Mouse (Mus musculus): ENCODE results near the gene Pola2. TPM values are rescaled to one million over a fixed set of nuclear protein-coding genes. Genes with fewer than 3 reads are reported as not detected.

The Pola2 gene
- polyA plus RNA-seq, 1 experiment: 33.8 TPM

DNA sequence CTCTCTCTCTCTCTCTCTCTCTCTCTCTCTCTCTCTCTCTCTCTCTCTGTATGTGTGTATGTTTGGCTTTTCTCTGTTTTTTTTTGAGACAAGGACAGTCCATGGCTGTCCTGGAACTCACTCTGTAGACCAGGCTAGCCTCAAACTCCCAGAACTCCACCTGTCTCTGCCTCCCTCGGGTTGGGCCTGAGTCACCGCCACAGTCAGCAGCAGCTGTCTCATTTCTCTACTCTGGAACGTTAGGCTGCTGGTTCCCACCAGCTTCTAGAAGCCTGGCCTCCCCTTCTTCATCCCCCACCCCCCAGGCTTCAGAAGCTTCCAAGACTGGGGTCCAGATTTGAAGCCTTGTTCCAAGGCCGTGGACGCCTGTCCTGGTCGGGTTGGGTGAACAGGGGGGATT lies 25.6 kb upstream of the Pola2 start:
- no peak for DNase-seq (ENCODE audit: low read depth)
- no peak for TF ChIP-seq POLR2A (IDR thresholded peaks at IDR 0.05; ENCODE audit: borderline replicate concordance, extremely low read depth, insufficient read depth, insufficient read length, poor library complexity, severe bottlenecking)
- TF ChIP-seq CTCF (IDR thresholded peaks at IDR 0.05; ENCODE audit: borderline replicate concordance, extremely low read depth, insufficient read depth, insufficient read length): no peak

DNA sequence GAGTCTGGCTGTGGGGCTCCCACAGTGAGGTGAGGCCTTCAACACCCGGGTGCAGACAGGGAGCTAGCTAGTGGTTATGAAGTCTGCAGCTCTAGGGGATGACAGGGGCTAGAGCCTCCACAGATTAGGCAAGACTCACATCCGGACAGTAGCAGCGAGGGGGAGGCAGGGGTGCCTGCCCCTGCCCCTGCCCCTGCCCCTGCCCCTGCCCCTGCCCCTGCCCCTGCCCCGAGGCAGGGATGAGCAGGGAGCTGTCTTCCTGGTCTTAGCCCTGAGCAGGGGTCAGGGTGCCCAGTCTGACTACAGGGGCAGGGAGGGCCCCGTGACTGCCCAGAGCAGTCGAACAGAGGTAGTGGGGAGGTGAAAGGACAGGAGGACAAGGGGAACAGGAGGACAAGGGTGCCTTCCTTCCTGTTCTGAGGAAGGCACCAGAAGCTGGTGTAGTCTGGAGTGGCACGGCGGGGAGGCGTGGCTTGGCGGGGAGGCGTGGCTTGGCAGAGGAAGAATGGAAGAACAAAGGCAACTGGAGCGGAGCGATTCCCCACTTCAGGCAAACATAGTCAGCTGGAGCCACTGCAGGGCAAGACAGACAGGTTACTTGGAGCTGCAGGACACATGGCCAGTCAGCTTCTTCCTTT lies 24.9 kb upstream of the Pola2 start:
- peak; percentile 36; the same call in 1 of the 2 replicates for TF ChIP-seq POLR2A (IDR thresholded peaks at IDR 0.05; ENCODE audit: borderline replicate concordance, extremely low read depth, insufficient read depth, insufficient read length, poor library complexity, severe bottlenecking)
- TF ChIP-seq CTCF (IDR thresholded peaks at IDR 0.05; ENCODE audit: borderline replicate concordance, extremely low read depth, insufficient read depth, insufficient read length): no peak
- peak; percentile 92 for DNase-seq (ENCODE audit: low read depth)

DNA sequence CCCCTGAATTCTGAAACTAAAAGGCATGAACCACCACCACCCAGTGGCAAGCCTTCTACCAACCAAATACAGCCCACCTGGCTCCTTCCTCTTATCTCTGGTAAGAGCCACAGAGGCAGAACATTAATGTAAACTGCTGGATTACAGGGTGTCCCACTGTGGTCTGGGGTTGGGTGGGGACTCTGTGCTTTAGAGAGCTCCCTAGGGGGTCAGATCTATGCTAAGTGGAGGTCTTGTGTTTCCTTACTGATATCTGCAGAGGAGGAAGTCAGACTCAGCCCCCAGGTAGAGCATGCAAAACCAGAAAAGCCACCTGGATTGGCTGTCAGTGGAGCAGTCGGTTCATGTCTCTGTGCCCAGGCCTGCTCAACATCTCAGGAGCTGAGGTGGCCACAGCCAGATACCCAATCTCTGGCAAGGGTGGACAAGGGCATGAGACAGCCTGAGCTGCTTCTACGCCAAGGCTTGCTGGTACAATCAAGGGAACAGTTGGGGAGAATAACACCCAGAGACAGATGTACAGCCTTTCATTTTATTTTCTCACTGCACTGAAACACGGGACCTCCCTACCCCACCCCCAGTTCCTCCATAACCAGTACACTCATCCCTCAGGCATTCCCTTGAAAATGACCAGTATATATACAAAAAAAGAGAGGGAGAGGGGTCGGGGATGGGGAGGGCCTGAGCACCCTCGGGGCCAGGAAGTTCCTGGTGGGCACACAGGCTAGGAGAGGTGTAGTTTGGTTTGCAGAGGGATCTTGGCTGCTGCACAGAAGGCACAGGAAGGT lies 24.2 kb upstream of the Pola2 start:
- TF ChIP-seq CTCF (IDR thresholded peaks at IDR 0.05; ENCODE audit: borderline replicate concordance, extremely low read depth, insufficient read depth, insufficient read length): no peak
- TF ChIP-seq POLR2A (IDR thresholded peaks at IDR 0.05; ENCODE audit: borderline replicate concordance, extremely low read depth, insufficient read depth, insufficient read length, poor library complexity, severe bottlenecking): no peak

DNA sequence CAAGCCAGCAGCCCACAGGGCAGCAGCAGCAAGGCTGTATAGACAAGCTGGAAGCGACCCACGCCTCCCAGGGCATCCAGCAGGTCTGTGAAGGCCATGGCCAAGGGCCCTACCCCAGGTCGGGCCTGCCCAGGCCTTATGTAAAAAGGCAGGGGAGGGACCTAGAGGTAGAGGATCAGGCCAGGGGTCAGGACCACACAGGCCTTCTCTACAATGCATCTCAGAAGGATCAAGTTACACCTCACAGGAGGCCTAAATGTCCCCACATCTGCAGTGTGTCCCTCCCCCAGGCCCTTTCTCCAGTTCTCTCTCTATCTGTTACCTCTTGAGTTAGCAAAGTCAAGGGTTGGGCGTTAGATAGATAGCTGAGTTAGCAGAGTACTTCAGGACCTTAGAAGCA lies 22.0 kb upstream of the Pola2 start, which contains the start of gene Slc22a20:
Gene Slc22a20, minus strand, starts transcription at position 101 of the 400 bp plus-strand sequence.
- TF ChIP-seq CTCF (IDR thresholded peaks at IDR 0.05; ENCODE audit: borderline replicate concordance, extremely low read depth, insufficient read depth, insufficient read length) (no peak), POLR2A (IDR thresholded peaks at IDR 0.05; ENCODE audit: borderline replicate concordance, extremely low read depth, insufficient read depth, insufficient read length, poor library complexity, severe bottlenecking) (no peak)
- no peak for DNase-seq (ENCODE audit: low read depth)

More for the DNA sequence above, 24.2 kb upstream of the Pola2 start:
- no peak for DNase-seq (ENCODE audit: low read depth)

DNA sequence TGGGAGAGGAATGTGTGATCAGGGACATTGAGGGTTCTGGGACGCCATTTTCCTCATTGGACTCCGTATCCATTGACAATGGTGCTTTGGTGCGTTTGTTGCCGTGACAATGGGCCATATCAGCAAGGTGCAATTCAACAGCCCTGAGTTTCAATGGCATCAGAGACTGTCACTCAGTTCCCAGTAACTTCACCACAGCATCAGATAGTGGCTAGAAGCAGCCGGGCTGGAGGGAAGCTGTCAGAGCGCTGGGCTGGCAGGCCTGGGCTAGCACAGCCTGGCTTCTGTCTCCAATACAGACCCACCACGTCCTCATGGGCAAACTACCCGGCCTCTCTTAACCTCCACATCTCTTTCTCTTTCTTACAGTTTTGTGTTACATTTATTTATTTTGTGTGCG lies 16.5 kb upstream of the Pola2 start:
- TF ChIP-seq CTCF (IDR thresholded peaks at IDR 0.05; ENCODE audit: borderline replicate concordance, extremely low read depth, insufficient read depth, insufficient read length) (no peak), POLR2A (IDR thresholded peaks at IDR 0.05; ENCODE audit: borderline replicate concordance, extremely low read depth, insufficient read depth, insufficient read length, poor library complexity, severe bottlenecking) (no peak)
- DNase-seq (ENCODE audit: low read depth): no peak

DNA sequence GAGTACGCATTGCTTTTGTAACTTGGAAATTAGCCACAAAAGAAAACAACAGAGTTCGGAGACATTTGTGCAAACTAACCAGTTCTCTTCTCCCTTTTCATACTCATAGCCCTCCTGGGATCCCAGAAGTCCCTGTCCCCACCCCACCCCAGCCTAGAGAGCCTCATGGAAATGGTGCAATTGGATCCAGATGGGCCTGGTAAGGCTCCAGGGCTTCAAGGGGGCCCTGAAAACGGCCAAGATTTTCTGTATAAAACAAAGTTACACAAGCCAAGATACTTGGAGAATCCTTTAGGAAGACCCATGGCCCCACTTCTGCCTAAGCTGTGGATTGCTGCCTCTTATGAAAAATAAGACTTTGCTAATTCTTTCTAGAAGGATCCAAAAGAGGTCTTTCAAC lies 13.7 kb upstream of the Pola2 start:
- no peak for DNase-seq (ENCODE audit: low read depth)
- no peak for TF ChIP-seq POLR2A (IDR thresholded peaks at IDR 0.05; ENCODE audit: borderline replicate concordance, extremely low read depth, insufficient read depth, insufficient read length, poor library complexity, severe bottlenecking)
- no peak for TF ChIP-seq CTCF (IDR thresholded peaks at IDR 0.05; ENCODE audit: borderline replicate concordance, extremely low read depth, insufficient read depth, insufficient read length)

DNA sequence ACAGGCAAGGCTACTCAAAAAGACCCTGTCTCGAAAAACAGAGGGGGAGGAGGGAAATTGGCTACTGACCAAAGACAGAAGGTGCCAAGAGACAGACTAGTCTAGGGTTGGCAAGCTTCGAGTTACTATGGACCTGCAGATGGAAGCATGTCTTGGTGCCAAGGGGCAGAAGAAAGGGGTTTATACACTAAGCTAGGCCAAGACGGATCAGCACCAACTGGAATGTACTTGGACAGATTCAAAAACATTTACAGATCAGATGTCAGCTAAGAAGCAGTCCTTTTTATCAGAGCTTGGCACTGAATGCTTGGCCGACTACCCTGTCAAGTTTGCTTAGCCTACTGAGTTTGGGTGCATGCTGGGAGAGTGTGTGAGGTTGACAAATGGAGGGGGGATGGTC lies 11.7 kb upstream of the Pola2 start:
- DNase-seq (ENCODE audit: low read depth): peak; percentile 93
- TF ChIP-seq CTCF (IDR thresholded peaks at IDR 0.05; ENCODE audit: borderline replicate concordance, extremely low read depth, insufficient read depth, insufficient read length) (no peak), POLR2A (IDR thresholded peaks at IDR 0.05; ENCODE audit: borderline replicate concordance, extremely low read depth, insufficient read depth, insufficient read length, poor library complexity, severe bottlenecking) (no peak)

DNA sequence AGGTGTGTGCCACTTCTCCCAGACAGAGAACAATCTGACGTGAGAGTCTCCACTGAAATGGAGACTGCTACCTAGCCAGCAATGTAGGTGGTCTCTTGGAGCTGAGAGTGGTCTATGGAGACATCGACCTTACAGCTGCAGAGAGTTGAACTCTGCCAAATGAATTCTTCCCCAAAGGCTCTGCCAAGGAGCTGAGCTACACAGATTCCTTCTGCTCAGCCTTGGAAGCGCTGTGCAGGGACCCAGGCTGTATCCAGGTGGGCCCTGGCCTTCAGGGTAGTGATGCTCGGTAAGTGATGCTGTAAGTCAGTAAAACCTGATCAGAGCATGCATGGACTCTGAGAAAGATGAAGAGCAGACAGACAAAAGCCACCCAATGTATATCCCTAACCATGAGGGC lies 11.1 kb upstream of the Pola2 start:
- peak; percentile 68 for DNase-seq (ENCODE audit: low read depth)

DNA sequence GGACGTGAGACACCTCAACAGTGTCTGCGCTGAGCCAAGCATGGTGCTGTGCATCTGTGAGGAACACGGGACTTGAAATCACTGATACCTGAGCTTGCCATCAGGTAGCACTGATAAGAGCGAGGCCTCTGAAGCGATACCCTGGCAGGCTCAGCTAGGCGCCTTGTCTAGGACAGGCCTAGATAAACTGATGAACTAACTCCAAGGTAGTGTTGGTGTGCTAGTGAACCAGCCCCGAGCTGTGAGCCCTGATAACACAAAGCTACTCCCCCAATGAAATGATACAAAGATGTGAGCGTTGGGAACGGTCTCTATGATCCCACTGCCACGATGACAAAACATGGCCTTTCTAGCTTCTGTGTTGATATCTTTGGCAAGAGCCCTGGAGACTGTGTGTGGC lies 3.7 kb upstream of the Pola2 start:
- no peak for TF ChIP-seq CTCF (IDR thresholded peaks at IDR 0.05; ENCODE audit: borderline replicate concordance, extremely low read depth, insufficient read depth, insufficient read length)
- TF ChIP-seq POLR2A (IDR thresholded peaks at IDR 0.05; ENCODE audit: borderline replicate concordance, extremely low read depth, insufficient read depth, insufficient read length, poor library complexity, severe bottlenecking): no peak
- no peak for DNase-seq (ENCODE audit: low read depth)

More for the DNA sequence above, 11.1 kb upstream of the Pola2 start:
- TF ChIP-seq CTCF (IDR thresholded peaks at IDR 0.05; ENCODE audit: borderline replicate concordance, extremely low read depth, insufficient read depth, insufficient read length) (no peak), POLR2A (IDR thresholded peaks at IDR 0.05; ENCODE audit: borderline replicate concordance, extremely low read depth, insufficient read depth, insufficient read length, poor library complexity, severe bottlenecking) (no peak)

DNA sequence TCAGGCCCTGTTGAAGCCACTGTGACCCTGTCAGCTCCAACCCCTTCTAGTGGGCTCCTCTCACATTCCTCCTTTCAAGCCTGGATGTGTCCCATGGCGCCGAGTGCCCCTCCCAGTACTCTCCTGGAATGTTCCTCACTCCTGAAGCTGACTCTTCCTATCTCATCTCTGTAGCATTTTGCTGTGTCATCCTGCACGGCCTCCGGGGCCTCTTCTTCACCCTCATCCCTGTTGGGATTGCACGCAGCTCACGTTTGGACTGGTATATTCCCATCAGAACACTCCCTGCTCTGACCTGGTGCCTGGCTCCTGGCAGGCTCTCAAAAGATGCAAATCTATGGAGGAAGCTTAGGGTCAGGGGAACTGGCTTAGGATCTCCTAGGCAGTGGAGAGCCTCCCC lies 2.8 kb upstream of the Pola2 start:
- TF ChIP-seq CTCF (IDR thresholded peaks at IDR 0.05; ENCODE audit: borderline replicate concordance, extremely low read depth, insufficient read depth, insufficient read length) (no peak), POLR2A (IDR thresholded peaks at IDR 0.05; ENCODE audit: borderline replicate concordance, extremely low read depth, insufficient read depth, insufficient read length, poor library complexity, severe bottlenecking) (no peak)
- no peak for DNase-seq (ENCODE audit: low read depth)

DNA sequence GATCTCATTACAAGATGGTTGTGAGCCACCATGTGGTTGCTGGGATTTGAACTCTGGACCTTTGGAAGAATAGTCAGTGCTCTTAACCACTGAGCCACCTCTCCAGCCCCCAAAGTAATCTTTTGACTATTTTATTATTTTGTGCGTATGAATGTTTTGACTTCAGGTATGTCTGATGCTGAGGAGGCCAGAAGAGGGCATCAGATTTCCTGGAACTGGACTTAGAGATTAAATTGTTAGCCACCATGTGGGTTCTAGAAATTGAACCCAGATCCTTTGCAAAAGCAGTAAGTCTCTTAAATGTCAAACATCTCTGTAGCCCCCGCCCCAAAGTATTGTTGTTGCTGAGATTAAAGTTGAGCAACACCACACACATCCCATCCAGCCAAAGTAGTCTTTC lies 1.9 kb upstream of the Pola2 start:
- TF ChIP-seq CTCF (IDR thresholded peaks at IDR 0.05; ENCODE audit: borderline replicate concordance, extremely low read depth, insufficient read depth, insufficient read length) (no peak), POLR2A (IDR thresholded peaks at IDR 0.05; ENCODE audit: borderline replicate concordance, extremely low read depth, insufficient read depth, insufficient read length, poor library complexity, severe bottlenecking) (no peak)
- no peak for DNase-seq (ENCODE audit: low read depth)

Measured in brain, embryonic 14.5 days (tissue).